Mouse (Mus musculus) G1E-ER4 (cell line): ENCODE data around the gene Git2. TPM values are rescaled to one million over a fixed set of nuclear protein-coding genes. Genes with fewer than 3 reads are reported as not detected.

Experiments used
- GATA1 ChIP-seq: IDR thresholded peaks from one replicate; pipeline ENCODE4 v1.8.0; 2012; ENCODE audit warnings: low read length, inconsistent platforms
- polyA plus RNA-seq: library from polyadenylated mRNA; stranded (reverse); fragments of >175 nt; gene quantifications from 2 replicates; pipeline ENCODE4 v1.2.3, GENCODE M21; 2012

Gene Git2
- polyA plus RNA-seq, 1 experiment, result 134 TPM

- TF ChIP-seq GATA1, result no peak
Observed at GRCm38 (mm10) chr5:114779956-114780489, 4.7 kb upstream of the Git2 start.

- no peak for TF ChIP-seq GATA1
Observed at GRCm38 (mm10) chr5:114776174-114776573, 857 bp upstream of the Git2 start.

DNA sequence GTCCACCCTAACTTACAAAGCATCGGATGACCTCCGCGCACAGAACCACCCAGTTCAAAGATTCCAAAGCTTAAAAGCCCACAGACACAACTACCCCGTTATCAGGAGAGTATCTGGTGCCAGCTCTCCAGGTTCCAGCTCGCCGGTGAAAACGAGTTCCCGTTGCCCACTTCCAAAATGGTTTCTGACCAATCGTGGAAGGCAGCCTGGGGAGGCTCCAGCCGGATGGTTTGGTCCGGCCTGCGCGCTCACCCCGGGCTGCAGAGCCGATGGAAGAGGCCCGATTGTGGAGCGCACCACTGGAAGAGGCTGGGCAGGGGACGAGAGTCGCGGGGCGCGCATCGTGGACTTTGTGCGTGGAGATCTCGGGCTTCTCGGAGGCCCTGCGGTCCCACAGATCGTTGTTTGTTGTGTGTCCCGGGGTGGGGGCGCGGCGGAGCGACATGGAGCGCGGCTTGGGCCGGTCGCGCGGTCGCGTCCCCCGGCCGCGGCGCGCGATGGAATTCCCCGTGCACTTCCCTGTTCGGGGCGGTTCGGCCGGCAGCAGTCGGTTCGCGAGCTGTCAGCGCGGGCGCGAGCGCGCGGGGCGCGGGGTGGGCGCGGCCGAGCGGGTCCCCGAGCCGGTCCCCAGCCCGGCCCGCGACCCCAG lies 790 bp downstream of the Git2 start, which contains the start of gene Ankrd13a:
Ankrd13a (plus strand) TSS at position 275 of the 649 bp plus-strand sequence.
- TF ChIP-seq GATA1, result no peak

DNA sequence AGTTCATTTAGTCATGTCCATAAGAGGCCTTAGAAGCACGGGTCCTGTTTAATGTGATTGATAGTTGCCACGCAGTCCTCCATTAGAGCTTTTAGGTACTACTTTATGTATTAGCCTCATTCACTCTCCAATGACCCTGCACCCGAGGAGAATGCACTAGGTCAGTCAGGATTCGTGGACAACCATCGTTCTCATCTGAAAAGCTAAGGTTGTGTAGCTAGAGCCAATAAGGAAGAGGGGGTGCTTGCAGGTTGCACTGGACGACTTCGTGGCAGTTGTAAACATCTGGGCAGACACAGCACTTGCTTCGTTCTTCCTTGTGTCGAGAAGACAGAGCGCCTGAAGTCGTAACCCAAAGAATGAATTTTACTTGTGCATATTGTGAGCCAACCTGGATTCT lies 1.5 kb downstream of the Git2 start:
- TF ChIP-seq GATA1, result no peak

GRCm38 (mm10) chr5:114773211-114773710 lies 2.1 kb downstream of the Git2 start:
- no peak for TF ChIP-seq GATA1

- no peak for TF ChIP-seq GATA1
Observed at GRCm38 (mm10) chr5:114772456-114773203, 2.7 kb downstream of the Git2 start.

DNA sequence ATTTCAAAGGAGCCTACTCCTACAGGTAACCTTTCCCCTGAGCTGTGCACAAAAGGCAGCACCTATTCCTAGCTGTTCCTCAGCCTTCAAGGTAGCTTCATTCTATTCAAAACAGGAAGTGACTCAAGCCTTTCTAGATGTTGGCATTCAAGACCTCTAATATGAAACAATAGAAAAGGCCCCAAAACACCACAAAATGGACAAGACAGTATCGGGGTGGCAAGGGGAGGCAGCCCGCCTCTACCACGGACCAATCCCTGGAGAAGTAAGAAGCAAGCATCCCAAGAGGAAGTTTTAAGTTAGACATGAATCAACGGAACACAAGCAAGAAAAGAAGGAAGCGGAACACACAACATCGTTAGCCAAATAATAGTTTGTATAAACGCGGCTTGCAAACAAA lies 3.5 kb downstream of the Git2 start:
- TF ChIP-seq GATA1, result no peak

DNA sequence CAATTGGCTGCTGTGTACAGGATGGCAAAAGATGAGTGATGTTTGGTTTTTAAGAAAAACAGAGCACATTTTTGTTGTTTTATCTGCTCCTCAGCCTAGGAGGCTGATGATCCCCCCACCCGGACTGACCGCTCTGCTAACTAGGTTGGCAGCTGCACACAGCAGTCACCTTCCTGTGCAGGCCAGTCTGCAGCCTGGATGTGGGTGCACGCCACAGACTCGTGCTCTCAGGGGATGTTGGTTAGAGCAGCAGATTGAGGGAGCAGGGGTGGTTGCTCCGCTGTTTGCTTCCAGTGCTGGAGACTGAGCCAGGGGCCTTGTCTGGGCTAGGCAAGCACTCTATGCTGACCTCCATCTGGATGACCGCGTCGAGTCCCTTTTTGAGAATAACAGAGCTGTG lies 5.5 kb downstream of the Git2 start:
- no peak for TF ChIP-seq GATA1

DNA sequence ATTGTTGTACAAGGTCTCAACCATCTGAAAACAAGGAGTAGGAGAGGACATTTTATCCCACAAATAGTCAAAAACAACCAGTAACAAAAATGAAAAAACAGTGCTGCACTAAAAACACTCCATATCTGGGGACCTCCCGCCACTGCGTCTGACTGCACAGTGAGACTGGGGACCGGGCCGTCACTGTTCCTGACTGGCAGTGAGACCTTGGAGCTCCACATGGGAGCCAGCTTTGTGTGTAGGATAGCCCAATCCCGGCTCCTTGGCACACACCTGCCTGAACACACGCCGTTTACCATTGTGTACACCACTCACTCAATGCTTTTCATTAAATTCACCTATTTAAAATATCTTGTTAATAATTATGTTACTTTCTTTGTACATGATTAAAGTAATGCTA lies 8.1 kb downstream of the Git2 start:
- no peak for TF ChIP-seq GATA1

DNA sequence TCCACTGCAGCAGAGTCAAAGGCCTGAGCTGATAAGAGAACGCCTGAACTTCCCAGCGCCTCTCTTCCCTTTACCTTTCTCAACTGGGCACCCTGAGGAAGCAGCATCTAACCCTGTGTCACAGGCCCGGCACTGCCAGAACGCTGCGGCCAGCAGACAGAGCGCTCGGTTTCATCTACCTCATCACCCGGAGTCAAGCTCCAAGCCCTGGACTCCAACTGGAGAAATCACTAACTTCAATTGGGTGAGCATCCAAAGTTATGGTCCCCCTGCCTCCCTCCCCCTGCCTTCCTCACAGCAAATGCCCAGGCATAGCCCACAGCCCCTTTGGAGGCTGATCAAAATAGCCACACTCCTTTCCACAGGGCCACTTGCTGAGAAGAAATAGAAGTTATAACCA lies 8.6 kb downstream of the Git2 start:
- TF ChIP-seq GATA1, result no peak

DNA sequence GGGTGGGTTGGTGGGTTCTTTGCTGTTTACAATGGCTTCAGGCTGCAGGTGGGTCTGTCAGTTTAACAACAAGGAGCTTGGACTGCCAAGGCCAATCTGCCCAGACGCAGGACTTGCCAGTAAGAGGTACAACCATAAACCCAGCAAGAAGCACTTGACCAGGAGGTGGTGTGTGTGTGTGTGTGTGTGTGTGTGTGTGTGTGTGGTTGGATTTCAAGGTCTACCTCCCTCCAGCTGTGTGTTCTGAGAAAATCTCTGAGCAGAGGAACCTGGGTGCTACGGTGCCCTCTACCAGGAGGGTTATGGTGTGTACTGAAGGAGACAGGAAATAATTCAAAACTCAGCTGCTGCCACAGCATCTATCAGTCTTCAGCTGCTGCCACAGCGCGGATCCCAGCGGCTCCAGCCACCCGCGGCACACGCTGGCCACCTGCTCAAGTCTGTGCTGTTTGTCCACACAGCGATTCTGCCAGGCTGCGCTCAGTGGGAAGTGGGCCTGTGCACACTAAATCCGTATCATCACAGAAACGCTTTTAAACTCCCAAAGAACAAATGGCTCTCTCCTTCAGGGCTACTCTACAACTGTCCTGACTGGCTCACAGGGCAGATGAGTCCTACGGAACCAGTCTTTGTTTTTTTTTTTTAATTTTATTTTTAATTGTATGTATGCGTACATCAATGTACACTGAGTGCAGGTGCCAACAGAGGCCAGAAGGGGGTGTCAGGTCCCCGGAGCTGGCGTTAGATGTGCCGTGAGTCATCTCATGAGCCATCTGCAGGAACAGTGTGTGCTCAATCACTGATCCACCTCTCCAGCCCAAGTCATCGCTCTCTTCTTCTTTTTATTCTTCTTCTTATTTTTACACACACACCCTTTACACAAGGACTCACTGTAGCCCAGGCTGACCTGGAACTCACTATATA lies 10.2 kb downstream of the Git2 start:
- no peak for TF ChIP-seq GATA1

GRCm38 (mm10) chr5:114761980-114762379 lies 13.3 kb downstream of the Git2 start:
- no peak for TF ChIP-seq GATA1

- TF ChIP-seq GATA1, result no peak
Observed at GRCm38 (mm10) chr5:114759536-114760090, 15.7 kb downstream of the Git2 start.

- no peak for TF ChIP-seq GATA1
Observed at GRCm38 (mm10) chr5:114753384-114753783, 21.9 kb downstream of the Git2 start.

DNA sequence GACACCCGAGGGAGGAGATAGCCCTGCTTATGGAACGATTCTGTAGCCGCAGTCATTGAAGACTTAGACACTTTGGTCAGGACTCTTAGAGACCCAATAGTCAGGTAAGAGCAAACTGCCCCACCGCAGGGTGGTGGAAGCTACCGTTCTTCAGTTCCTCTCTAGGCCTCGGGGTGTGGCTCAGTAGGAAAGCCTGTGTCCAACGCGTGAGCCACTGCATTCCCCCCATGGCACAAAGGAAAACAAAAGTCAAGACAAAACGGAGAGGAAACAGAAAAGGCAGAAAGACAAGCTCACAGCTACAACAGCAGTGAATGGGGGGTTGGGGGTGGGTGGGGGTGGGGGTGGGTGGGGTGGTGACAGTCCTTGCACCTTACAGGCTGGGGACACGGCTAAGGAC lies 22.9 kb downstream of the Git2 start:
- no peak for TF ChIP-seq GATA1

DNA sequence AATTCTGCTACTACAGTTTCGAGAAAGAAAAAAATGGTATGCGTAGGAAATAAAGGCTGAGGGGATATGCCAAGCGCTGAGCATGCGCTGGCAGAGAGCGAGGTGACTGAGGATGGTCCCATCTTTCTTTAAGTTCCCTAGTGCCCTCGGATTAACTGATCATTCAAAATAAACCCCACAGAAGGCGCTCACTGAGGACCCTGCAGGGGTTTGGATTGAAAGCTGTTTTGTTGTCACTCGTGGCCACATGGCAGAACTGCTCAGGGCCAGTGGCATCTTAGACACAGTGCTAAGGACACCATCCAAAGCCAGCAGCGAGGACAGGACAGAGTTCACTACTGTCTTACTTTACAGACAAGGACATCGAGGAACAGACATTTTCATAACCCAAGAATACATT lies 25.0 kb downstream of the Git2 start:
- no peak for TF ChIP-seq GATA1
